Mouse (Mus musculus) layer of hippocampus, adult 11-12 months (tissue): ENCODE measurements around the gene Kcne4.
A peak's percentile ranks its signal among the peaks of the same experiment; 100 is the strongest.
"Not testable (repeated sequence)": the region's sequence is repeated elsewhere in the genome, so short reads cannot be mapped to it uniquely, and the experiment has no call there.

ENCODE experiments used
- DNase-seq: peaks from one replicate; pipeline ENCODE4 v3.0.0; 2022; ENCODE audit warnings: low spot score

Gene Kcne4

GRCm38 (mm10) chr1:78816639-78817038 is at the start of gene Kcne4:
Gene Kcne4 (plus strand): TSS chr1:78816758.
- no peak for DNase-seq

GRCm38 (mm10) chr1:78781899-78782298 is 34.7 kb upstream of the Kcne4 start:
- no peak for DNase-seq

- not testable (repeated sequence) for DNase-seq
Observed at GRCm38 (mm10) chr1:78784936-78785335, 31.6 kb upstream of the Kcne4 start.

- DNase-seq, result no peak
Observed at GRCm38 (mm10) chr1:78789744-78790143, 26.8 kb upstream of the Kcne4 start.

- DNase-seq, result no peak
Observed at GRCm38 (mm10) chr1:78807428-78807827, 9.1 kb upstream of the Kcne4 start.

GRCm38 (mm10) chr1:78809819-78810218 is 6.7 kb upstream of the Kcne4 start:
- no peak for DNase-seq

- DNase-seq, result no peak
Observed at GRCm38 (mm10) chr1:78810904-78811303, 5.7 kb upstream of the Kcne4 start.

GRCm38 (mm10) chr1:78811975-78812490 is 4.5 kb upstream of the Kcne4 start:
- no peak for DNase-seq

- DNase-seq, result no peak
Observed at GRCm38 (mm10) chr1:78817756-78818155, 1.2 kb downstream of the Kcne4 start.

GRCm38 (mm10) chr1:78818630-78819526 is 2.3 kb downstream of the Kcne4 start:
- no peak for DNase-seq

- DNase-seq, result no peak
Observed at GRCm38 (mm10) chr1:78819592-78819991, 3.0 kb downstream of the Kcne4 start.

GRCm38 (mm10) chr1:78820176-78820575 is 3.6 kb downstream of the Kcne4 start:
- DNase-seq, result no peak

- DNase-seq, result no peak
Observed at GRCm38 (mm10) chr1:78821111-78821510, 4.6 kb downstream of the Kcne4 start.

GRCm38 (mm10) chr1:78821733-78822430 is 5.3 kb downstream of the Kcne4 start:
- DNase-seq, result no peak

GRCm38 (mm10) chr1:78825246-78825645 is 8.7 kb downstream of the Kcne4 start:
- no peak for DNase-seq

- DNase-seq, result no peak
Observed at GRCm38 (mm10) chr1:78838468-78838867, 21.9 kb downstream of the Kcne4 start.

- no peak for DNase-seq
Observed at GRCm38 (mm10) chr1:78840769-78841168, 24.2 kb downstream of the Kcne4 start.

GRCm38 (mm10) chr1:78845661-78846060 is 29.1 kb downstream of the Kcne4 start:
- no peak for DNase-seq

GRCm38 (mm10) chr1:78846471-78846870 is 29.9 kb downstream of the Kcne4 start:
- peak; percentile 60 for DNase-seq

GRCm38 (mm10) chr1:78852408-78853093 is 36.0 kb downstream of the Kcne4 start:
- peak; percentile 26 for DNase-seq

GRCm38 (mm10) chr1:78853094-78853445 is 36.5 kb downstream of the Kcne4 start:
- no peak for DNase-seq

- no peak for DNase-seq
Observed at GRCm38 (mm10) chr1:78854306-78854705, 37.7 kb downstream of the Kcne4 start.
